Mouse (Mus musculus): ENCODE data around the gene Ugt1a7c. TPM values are rescaled to one million over a fixed set of nuclear protein-coding genes. Genes with fewer than 3 reads are reported as not detected.

Gene Ugt1a7c
- total RNA-seq (2023), result 0.35 TPM

GRCm38 (mm10) chr1:88094941-88095492 is at the start of gene Ugt1a7c:
Gene Ugt1a7c, plus strand, starts transcription at chr1:88095062.

GRCm38 (mm10) chr1:88055088-88055487 is 39.8 kb upstream of the Ugt1a7c start, which contains the start of gene Ugt1a10:
Gene Ugt1a10, plus strand, starts transcription at chr1:88055388.

GRCm38 (mm10) chr1:88070495-88070894 is 24.4 kb upstream of the Ugt1a7c start, which contains the start of gene Ugt1a9:
Gene Ugt1a9, plus strand, starts transcription at chr1:88070800.

GRCm38 (mm10) chr1:88087513-88087912 is 7.3 kb upstream of the Ugt1a7c start, which contains the start of gene Ugt1a8:
Gene Ugt1a8, plus strand, starts transcription at chr1:88087813.

GRCm38 (mm10) chr1:88103019-88103418 is 8.2 kb downstream of the Ugt1a7c start, which contains the start of gene Ugt1a6b:
Gene Ugt1a6b, plus strand, starts transcription at chr1:88103252.

GRCm38 (mm10) chr1:88134457-88135011 is 39.7 kb downstream of the Ugt1a7c start, which contains the start of gene Ugt1a6a:
Gene Ugt1a6a, plus strand, starts transcription at chr1:88134809.

GRCm38 (mm10) chr1:88165711-88166110 is 70.8 kb downstream of the Ugt1a7c start, which contains the start of gene Ugt1a5:
Gene Ugt1a5, plus strand, starts transcription at chr1:88166012.

GRCm38 (mm10) chr1:88200456-88200855 is 105.6 kb downstream of the Ugt1a7c start, which contains the start of gene Ugt1a2:
Gene Ugt1a2, plus strand, starts transcription at chr1:88200601.

GRCm38 (mm10) chr1:88205294-88205922 is 110.5 kb downstream of the Ugt1a7c start, which contains the start of gene Dnajb3:
Gene Dnajb3, minus strand, starts transcription at chr1:88205782.

GRCm38 (mm10) chr1:88211812-88212211 is 117.0 kb downstream of the Ugt1a7c start, which contains the start of gene Ugt1a1:
Gene Ugt1a1, plus strand, starts transcription at chr1:88211959.

GRCm38 (mm10) chr1:88226670-88227379 is 132.0 kb downstream of the Ugt1a7c start, which contains the start of gene Mroh2a:
Gene Mroh2a, plus strand, starts transcription at chr1:88226986.

Other genes with a start within 250 kb of the Ugt1a7c start
- 267 TPM for gene Dgkd, start 241.8 kb upstream of the Ugt1a7c start, total RNA-seq (2023)
- 21.5 TPM for gene Usp40, start 86.5 kb upstream of the Ugt1a7c start, total RNA-seq (2023)
- not detected for gene Ugt1a10, start 39.7 kb upstream of the Ugt1a7c start, total RNA-seq (2023)
- gene Ugt1a9, start 24.3 kb upstream of the Ugt1a7c start, total RNA-seq (2023), result not detected
- gene Ugt1a8, start 7.2 kb upstream of the Ugt1a7c start, total RNA-seq (2023), result not detected
- gene Ugt1a6b, start 8.2 kb downstream of the Ugt1a7c start, total RNA-seq (2023), result not detected
- not detected for gene Ugt1a6a, start 39.7 kb downstream of the Ugt1a7c start, total RNA-seq (2023)
- not detected for gene Ugt1a5, start 71.0 kb downstream of the Ugt1a7c start, total RNA-seq (2023)
- not detected for gene Ugt1a2, start 105.5 kb downstream of the Ugt1a7c start, total RNA-seq (2023)
- not detected for gene Dnajb3, start 110.7 kb downstream of the Ugt1a7c start, total RNA-seq (2023)
- gene Ugt1a1, start 116.9 kb downstream of the Ugt1a7c start, total RNA-seq (2023), result not detected
- 0.64 TPM for gene Mroh2a, start 131.9 kb downstream of the Ugt1a7c start, total RNA-seq (2023)
- gene Hjurp, start 182.6 kb downstream of the Ugt1a7c start, total RNA-seq (2023), result 162 TPM
- not detected for gene Trpm8, start 182.6 kb downstream of the Ugt1a7c start, total RNA-seq (2023)